In genomic region chr7:24406528-24407344, GRCm38 (mm10) we compare ENCODE assay signal across 8 mouse cellular contexts. TPM values are rescaled to one million over a fixed set of nuclear protein-coding genes. Genes with fewer than 3 reads are reported as not detected.
DNase-seq lines count a peak whose midpoint lies in the region; ATAC-seq and TF ChIP-seq lines count a peak whose summit lies in the region.

No protein-coding gene starts in this region.

- DNase-seq in frontal cortex, postnatal 25 days (ENCODE audit: low spot score in 2 of 2) = peak; percentile 44
- peak; percentile 81 for DNase-seq in cerebellum, adult 11-12 months
- DNase-seq in hindbrain, postnatal 0 days (ENCODE audit: low spot score) = peak; percentile 92
- DNase-seq in left cerebral cortex, adult 18-20 months (ENCODE audit: low spot score in 2 of 2) = peak; percentile 55 to 62
- DNase-seq in right cerebral cortex, postnatal 4 days = peak; percentile 57

- ATAC-seq in frontal cortex, adult (ENCODE audit: low TSS enrichment) = no peak; the same call in 1 of the 2 replicates
- peak; percentile 48 for ATAC-seq in forebrain, embryonic 16.5 days
- ATAC-seq in hindbrain, postnatal 0 days = peak; percentile 54; the same call in 1 of the 2 replicates
- ATAC-seq in megakaryocyte, adult 5-6 weeks (ENCODE audit: poor library complexity, severe bottlenecking) = peak; percentile 56

- no peak overlapping the region for H3K4me2 ChIP-seq in forebrain, embryonic 16.5 days (ENCODE audit: low read length)
- no peak overlapping the region for H3K4me2 ChIP-seq in hindbrain, postnatal 0 days (ENCODE audit: low read depth, low read length)

- no peak overlapping the region for H3K9ac ChIP-seq in forebrain, embryonic 16.5 days (replicated peaks; ENCODE audit: low read depth, low read length)
- H3K9ac ChIP-seq in hindbrain, postnatal 0 days (replicated peaks; ENCODE audit: low read length) = no peak overlapping the region

- 42% methylated on average over 5 of the region's 5 CpGs for WGBS in forebrain, embryonic 16.5 days
- WGBS in hindbrain, postnatal 0 days = 42% methylated on average over 5 of the region's 5 CpGs

- no peak overlapping the region for H3K4me3 ChIP-seq in forebrain, embryonic 16.5 days (replicated peaks; ENCODE audit: low read length)
- H3K4me3 ChIP-seq in hindbrain, postnatal 0 days (ENCODE audit: low read length) = no peak overlapping the region

- no peaks in the 10 kb centered on the region for H3K9me3 ChIP-seq in forebrain, embryonic 16.5 days (ENCODE audit: control insufficient read depth, low read length)
- no peaks in the 10 kb centered on the region for H3K9me3 ChIP-seq in hindbrain, postnatal 0 days (ENCODE audit: low read length)

- H3K27ac ChIP-seq in forebrain, embryonic 16.5 days (ENCODE audit: low read length) = no peak overlapping the region
- H3K27ac ChIP-seq in hindbrain, postnatal 0 days = no peak overlapping the region; the same call in 1 of the 2 replicates

- peaks cover 7% of the 10 kb centered on the region for H3K4me1 ChIP-seq in forebrain, embryonic 16.5 days (replicated peaks; ENCODE audit: control insufficient read depth, insufficient read depth, low read length)
- no peaks in the 10 kb centered on the region for H3K4me1 ChIP-seq in hindbrain, postnatal 0 days (ENCODE audit: insufficient read depth, low read length)

- H3K27me3 ChIP-seq in forebrain, embryonic 16.5 days (replicated peaks; ENCODE audit: control insufficient read depth, insufficient read depth, low read length) = no peaks in the 10 kb centered on the region
- H3K27me3 ChIP-seq in hindbrain, postnatal 0 days (ENCODE audit: insufficient read depth, low read length) = no peaks in the 10 kb centered on the region

- H3K36me3 ChIP-seq in forebrain, embryonic 16.5 days (ENCODE audit: control insufficient read depth, insufficient read depth) = peaks cover 12% of the 10 kb centered on the region; the same call in 1 of the 2 replicates
- peaks cover 15% of the 10 kb centered on the region for H3K36me3 ChIP-seq in hindbrain, postnatal 0 days (ENCODE audit: insufficient read depth, low read length)

- TF ChIP-seq CTCF in hindbrain, postnatal 0 days (IDR thresholded peaks at IDR 0.05; ENCODE audit: low read depth) = peak; percentile 81

RNA-seq across cellular contexts. Expression of gene Smg9, which starts 7.3 kb away (rescaled TPM):
- 30.3 and 35.2 TPM in 2 replicates for polyA plus RNA-seq in forebrain, embryonic 16.5 days (2015; fragmentation: Nextera tagmentation; extraction: Ambion mirVana)
- 34.5 and 52.3 TPM in 2 replicates for total RNA-seq in hindbrain, postnatal 0 days (2014; rRNA removed)
- 27.4 and 29.7 TPM in 2 replicates for polyA plus RNA-seq in hindbrain, postnatal 0 days (2015; fragmentation: Nextera tagmentation; extraction: Ambion mirVana)
- 10 to 100 TPM; 40.2 to 43.0 TPM for total RNA-seq in left cerebral cortex, adult 18-20 months (2021)
- total RNA-seq in megakaryocyte, adult 5-6 weeks (2015) = 21.6 and 22.3 TPM in 2 replicates
- total RNA-seq in megakaryocyte, adult 5-6 weeks (2017) = 16.7 and 30.3 TPM in 2 replicates

RNA-seq across cellular contexts. Expression of gene Kcnn4, which starts 36.7 kb away (rescaled TPM):
- 0.63 and 0.80 TPM in 2 replicates for polyA plus RNA-seq in forebrain, embryonic 16.5 days (2015; fragmentation: Nextera tagmentation; extraction: Ambion mirVana)
- 1.1 and 3.9 TPM in 2 replicates for total RNA-seq in hindbrain, postnatal 0 days (2014; rRNA removed)
- 1.2 and 1.9 TPM in 2 replicates for polyA plus RNA-seq in hindbrain, postnatal 0 days (2015; fragmentation: Nextera tagmentation; extraction: Ambion mirVana)
- total RNA-seq in left cerebral cortex, adult 18-20 months (2021) = under 1 TPM; 0.19 to 0.45 TPM
- total RNA-seq in megakaryocyte, adult 5-6 weeks (2015) = 5.9 and 7.6 TPM in 2 replicates
- 14.2 and 17.0 TPM in 2 replicates for total RNA-seq in megakaryocyte, adult 5-6 weeks (2017)

RNA-seq across cellular contexts. Expression of gene Irgc1, which starts 45.4 kb away (rescaled TPM):
- polyA plus RNA-seq in forebrain, embryonic 16.5 days (2015; fragmentation: Nextera tagmentation; extraction: Ambion mirVana) = not detected in 2 replicates
- not detected in 2 replicates for total RNA-seq in hindbrain, postnatal 0 days (2014; rRNA removed)
- not detected in 2 replicates for polyA plus RNA-seq in hindbrain, postnatal 0 days (2015; fragmentation: Nextera tagmentation; extraction: Ambion mirVana)
- under 1 TPM in 1 of 2 experiments, not detected in 1; 0.37 TPM for total RNA-seq in left cerebral cortex, adult 18-20 months (2021)
- 0.74 and 1.8 TPM in 2 replicates for total RNA-seq in megakaryocyte, adult 5-6 weeks (2015)
- 0.66 and 0.94 TPM in 2 replicates for total RNA-seq in megakaryocyte, adult 5-6 weeks (2017)

RNA-seq across cellular contexts. Expression of gene Plaur, which starts 55.5 kb away (rescaled TPM):
- polyA plus RNA-seq in forebrain, embryonic 16.5 days (2015; fragmentation: Nextera tagmentation; extraction: Ambion mirVana) = 2.1 and 2.3 TPM in 2 replicates
- total RNA-seq in hindbrain, postnatal 0 days (2014; rRNA removed) = 3.0 and 4.8 TPM in 2 replicates
- 1.3 and 1.4 TPM in 2 replicates for polyA plus RNA-seq in hindbrain, postnatal 0 days (2015; fragmentation: Nextera tagmentation; extraction: Ambion mirVana)
- 1 to 10 TPM in 1 of 2 experiments, under 1 TPM in 1; 0.59 to 1.5 TPM for total RNA-seq in left cerebral cortex, adult 18-20 months (2021)
- 100 and 110 TPM in 2 replicates for total RNA-seq in megakaryocyte, adult 5-6 weeks (2015)
- 96.3 and 124 TPM in 2 replicates for total RNA-seq in megakaryocyte, adult 5-6 weeks (2017)

RNA-seq across cellular contexts. Expression of gene Lypd5, which starts 57.7 kb away (rescaled TPM):
- not detected in 2 replicates for polyA plus RNA-seq in forebrain, embryonic 16.5 days (2015; fragmentation: Nextera tagmentation; extraction: Ambion mirVana)
- total RNA-seq in hindbrain, postnatal 0 days (2014; rRNA removed) = not detected in 2 replicates
- 0.13 TPM in 1 of 2 replicates, not detected in the other for polyA plus RNA-seq in hindbrain, postnatal 0 days (2015; fragmentation: Nextera tagmentation; extraction: Ambion mirVana)
- total RNA-seq in left cerebral cortex, adult 18-20 months (2021) = not detected
- total RNA-seq in megakaryocyte, adult 5-6 weeks (2015) = not detected in 2 replicates
- not detected in 2 replicates for total RNA-seq in megakaryocyte, adult 5-6 weeks (2017)
